Mouse (Mus musculus): ENCODE measurements around the gene Dpm3.

- no peak for TF ChIP-seq GATA1 (IDR thresholded peaks at IDR 0.05; ENCODE audit: low read length)
- no peak for TF ChIP-seq TAL1 (IDR thresholded peaks at IDR 0.05; ENCODE audit: low read length)
Observed at GRCm38 (mm10) chr3:89226900-89227299, 32.3 kb upstream of the Dpm3 start, which contains the start of gene Mtx1.
